Mouse (Mus musculus) kidney, postnatal 25 days (tissue): Measurements from ENCODE around the gene Fam43a.

Experiments
- DNase-seq, 2 experiments: peaks; one replicate each; pipeline ENCODE4 v3.0.0; 2021; ENCODE audit warnings: mixed read lengths in 2 of 2

The Fam43a gene

GRCm38 (mm10) chr16:30595835-30596557 is 3.5 kb upstream of the Fam43a start:
- no peak for DNase-seq

DNA sequence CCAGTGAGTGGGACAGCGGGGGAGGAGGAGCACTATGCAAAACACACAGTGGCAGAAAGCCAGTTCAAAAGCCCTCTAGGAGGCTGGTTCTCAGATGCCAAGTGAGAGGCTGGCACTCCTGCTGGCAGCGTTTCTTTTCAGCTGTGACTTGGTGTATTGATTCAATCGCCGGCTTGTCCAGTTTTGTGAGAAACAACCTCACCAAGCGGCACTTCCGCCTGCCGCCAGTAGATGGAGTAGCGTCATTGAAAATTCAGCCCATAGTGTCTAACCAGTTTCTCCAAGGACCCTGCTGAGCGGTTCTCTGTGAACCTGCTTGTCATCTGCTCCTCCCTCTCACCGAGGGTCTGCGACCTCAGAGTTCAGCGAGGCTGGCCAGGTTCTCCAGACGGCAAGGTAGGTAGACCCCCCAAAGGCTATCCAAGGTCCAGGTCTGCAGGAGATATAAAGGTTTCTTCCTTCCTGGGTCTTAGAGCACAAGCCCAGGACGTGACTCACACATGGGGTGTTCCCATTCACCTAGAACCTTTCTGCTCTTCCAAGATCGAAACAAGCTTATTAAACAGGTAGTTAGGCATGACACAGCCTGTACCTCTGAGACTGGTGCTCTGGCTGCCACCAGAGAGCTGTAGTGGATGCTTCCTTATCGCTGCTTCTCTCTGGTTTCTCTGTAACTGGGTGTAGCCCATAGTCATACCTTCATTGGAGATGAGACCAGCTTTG is 2.4 kb upstream of the Fam43a start:
- DNase-seq: peak; percentile 87 to 93

DNA sequence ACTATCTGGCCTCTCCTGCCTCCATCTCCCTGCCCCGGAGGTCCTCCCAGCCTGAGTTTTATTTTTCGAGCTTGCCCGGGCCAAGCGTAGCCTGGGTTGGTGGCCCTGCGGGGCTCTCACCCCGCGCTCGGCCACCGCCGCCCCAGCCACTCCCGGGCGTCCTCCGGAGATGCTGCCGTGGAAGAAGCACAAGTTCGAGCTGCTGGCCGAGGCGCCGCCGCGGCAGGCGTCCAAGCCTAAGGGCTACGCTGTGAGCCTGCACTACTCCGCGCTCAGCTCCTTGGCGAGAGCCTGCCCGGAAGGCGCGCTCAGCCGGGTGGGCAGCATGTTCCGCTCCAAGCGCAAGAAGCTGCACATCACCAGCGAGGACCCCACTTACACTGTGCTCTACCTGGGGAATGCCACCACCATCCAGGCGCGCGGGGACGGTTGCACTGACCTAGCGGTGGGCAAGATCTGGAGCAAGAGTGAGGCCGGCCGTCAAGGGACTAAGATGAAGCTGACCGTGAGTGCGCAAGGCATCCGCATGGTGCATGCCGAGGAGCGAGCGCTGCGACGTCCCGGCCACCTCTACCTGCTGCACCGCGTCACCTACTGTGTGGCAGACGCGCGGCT is 1.0 kb downstream of the Fam43a start:
- peak; percentile 63 to 77 for DNase-seq

GRCm38 (mm10) chr16:30601046-30601832 is 1.7 kb downstream of the Fam43a start:
- peak; percentile 73 to 83 for DNase-seq

- peak; percentile 22 to 62 for DNase-seq
Observed at GRCm38 (mm10) chr16:30601946-30602345, 2.4 kb downstream of the Fam43a start.

DNA sequence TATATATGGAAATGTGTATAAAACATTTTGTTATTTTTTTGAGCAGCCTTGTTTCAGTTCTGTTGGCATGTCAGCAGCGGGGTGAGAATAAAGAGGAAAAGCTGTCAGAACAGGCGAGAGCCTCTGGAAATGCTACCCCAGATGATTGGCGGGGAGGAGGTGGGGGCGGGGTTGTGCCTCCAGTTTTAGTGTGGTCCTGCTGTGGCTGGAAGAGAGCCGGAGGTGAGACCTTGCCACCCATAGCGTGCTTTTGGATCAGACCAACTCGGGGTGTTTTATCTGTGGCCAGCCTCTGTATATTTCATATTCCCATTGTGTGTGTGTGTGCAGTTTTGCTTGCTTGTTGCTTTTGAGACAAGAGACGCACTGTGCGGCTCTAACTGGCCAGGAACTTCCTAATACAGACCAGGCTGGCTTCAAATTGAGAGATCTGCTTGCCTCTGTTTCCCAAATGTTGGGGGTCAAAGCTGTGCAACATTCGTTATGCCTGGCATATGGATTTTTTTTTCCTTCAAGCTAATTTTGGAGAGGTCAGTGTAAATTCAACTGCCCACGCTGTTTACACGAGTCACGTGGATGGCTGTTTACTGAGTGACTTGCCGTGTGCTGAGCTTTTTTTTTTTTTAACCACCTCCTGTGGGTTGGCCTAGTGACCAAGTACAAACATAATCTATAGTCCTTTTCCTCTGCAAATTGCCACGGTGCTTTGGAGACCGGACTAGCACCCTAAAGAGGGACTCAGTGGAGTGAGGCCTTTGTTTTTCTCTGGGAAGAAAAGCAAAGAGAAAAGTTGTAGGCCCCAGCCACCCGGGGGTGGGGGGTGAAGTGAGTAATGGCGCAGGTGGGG is 3.4 kb downstream of the Fam43a start:
- DNase-seq: no peak

DNA sequence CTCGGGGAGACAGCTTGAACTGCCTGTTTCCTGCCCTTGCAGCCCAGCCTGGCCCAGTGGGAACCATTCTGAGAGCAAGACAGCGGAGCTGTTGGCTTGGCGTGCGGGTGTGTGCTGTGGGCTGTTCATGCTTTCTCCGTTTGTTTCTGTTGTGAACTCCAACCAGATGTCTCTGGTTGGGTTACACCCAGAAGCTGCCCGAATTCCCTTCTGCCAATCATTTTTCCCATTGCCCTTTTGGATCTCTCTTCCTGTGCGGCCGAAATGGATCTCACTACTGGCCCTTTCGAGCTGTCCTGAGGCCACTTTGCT is 4.0 kb downstream of the Fam43a start:
- peak; percentile 35 to 62 for DNase-seq

- no peak for DNase-seq
Observed at GRCm38 (mm10) chr16:30604061-30604806, 4.7 kb downstream of the Fam43a start.

DNA sequence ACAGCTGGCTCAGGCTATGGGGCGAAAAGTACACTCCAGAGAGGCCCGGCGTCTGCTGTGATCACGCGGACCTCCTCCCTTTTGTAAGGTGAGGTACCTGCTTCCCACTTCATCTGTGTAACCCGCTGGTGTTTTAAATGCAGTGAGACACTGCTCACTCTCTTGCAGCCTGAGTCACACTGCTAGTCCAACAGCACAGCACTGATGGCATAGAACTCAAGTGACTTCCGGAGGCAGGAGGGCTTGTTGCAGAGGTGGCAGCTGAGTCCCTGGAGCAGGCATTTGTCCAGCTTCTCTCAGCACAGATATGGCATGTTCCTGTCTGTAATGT is 5.2 kb downstream of the Fam43a start:
- DNase-seq: no peak

GRCm38 (mm10) chr16:30605528-30605927 is 6.0 kb downstream of the Fam43a start:
- no peak for DNase-seq

DNA sequence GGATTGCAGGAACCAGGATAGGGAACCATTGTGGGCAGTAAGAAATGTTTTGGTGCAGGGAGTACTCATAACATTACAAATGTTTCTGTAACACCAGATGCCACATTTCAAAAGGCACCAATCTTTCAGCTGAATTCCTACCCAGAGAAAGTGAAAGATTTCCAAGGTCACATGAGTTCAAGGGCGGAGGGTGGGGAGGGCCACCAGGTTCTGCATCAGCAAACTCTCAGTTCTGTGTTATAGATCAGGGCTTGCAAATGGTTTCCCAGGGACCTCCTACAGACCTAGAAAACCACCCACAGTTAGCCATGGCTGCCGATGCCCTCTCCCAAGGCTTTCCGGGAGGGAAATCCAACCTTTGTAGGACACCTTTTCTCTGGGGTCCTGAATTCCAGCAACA is 8.3 kb downstream of the Fam43a start:
- no peak for DNase-seq

GRCm38 (mm10) chr16:30611331-30611730 is 11.8 kb downstream of the Fam43a start:
- no peak for DNase-seq

- no peak for DNase-seq
Observed at GRCm38 (mm10) chr16:30613122-30613521, 13.6 kb downstream of the Fam43a start.

- DNase-seq: no peak
Observed at GRCm38 (mm10) chr16:30614122-30614521, 14.6 kb downstream of the Fam43a start.

DNA sequence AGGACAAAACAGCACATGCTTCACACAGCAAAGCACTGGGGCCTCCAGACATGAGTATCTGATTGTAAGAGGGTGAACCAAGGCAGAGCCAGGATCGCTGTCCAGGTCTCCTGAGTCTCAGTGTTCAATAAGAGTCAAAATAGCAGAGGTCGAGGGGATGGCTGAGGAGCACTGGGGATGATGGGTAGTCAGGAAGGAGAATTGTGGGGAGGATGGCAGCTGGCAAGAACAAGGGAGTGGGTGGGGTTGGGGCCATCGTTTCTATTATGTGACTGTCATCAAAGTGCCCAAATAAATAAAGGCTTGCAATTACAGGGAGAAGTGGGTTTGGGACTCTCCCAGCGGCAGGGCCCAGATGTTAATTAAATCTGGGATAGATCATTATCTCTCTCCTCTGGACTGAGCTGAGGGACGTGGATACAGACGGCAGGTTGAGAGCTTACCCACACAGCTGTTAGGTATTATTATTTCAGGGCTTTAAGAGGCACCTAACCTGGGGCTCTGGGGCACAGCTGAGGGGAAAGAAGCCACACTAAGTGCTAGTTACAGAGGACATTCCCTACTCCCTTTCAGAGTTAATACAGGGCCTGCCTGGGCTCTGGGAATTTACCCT is 15.3 kb downstream of the Fam43a start:
- DNase-seq: no peak

- no peak for DNase-seq
Observed at GRCm38 (mm10) chr16:30616281-30616680, 16.8 kb downstream of the Fam43a start.

DNA sequence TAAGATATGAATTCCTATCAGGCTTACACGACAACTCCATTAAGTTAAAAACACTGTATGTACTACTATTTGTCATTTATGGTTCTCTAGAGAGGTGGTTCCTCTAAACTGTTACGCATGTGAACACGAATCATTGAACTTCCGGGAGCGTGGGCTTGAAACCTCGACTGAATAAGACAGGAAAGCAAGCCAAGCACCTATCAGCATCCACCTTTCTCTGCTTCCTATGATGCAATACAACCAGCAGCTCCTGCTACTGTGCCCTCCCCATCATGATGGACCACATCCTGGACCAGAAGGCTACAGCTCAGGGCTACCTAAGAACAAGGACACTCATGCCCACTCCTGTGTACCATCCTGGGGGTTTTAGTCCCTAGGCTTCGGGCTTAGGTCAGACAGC is 24.1 kb downstream of the Fam43a start:
- no peak for DNase-seq

DNA sequence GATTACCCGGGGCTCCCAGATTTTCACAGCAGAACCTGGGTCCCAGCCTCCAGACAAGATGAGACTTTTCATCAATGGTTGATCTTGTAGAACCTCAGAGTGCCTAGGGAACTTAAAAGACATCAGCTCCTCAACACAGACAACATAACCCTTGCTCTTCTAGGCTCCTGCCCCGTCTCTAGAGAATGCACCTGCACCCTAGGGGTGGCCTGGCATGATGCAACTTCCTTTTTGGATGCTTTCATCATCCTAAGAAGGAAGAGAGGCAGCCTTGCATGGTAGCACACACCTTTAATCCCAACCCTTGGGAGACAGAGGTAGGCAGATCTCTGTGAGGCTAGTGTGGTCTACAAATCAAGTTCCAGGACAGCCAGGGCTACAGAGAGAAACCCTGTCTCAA is 25.1 kb downstream of the Fam43a start:
- no peak for DNase-seq

GRCm38 (mm10) chr16:30627586-30628337 is 28.2 kb downstream of the Fam43a start:
- DNase-seq: peak; percentile 29 to 65

- no peak for DNase-seq
Observed at GRCm38 (mm10) chr16:30628401-30628800, 28.9 kb downstream of the Fam43a start.

- DNase-seq: no peak
Observed at GRCm38 (mm10) chr16:30629509-30629908, 30.0 kb downstream of the Fam43a start.
